Mouse (Mus musculus): Measurements from ENCODE around the gene Mapk8ip1. TPM values are rescaled to one million over a fixed set of nuclear protein-coding genes. Genes with fewer than 3 reads are reported as not detected.

Gene Mapk8ip1
- total and polyA plus RNA-seq, 2 experiments: 0.65 to 1.6 TPM

DNA sequence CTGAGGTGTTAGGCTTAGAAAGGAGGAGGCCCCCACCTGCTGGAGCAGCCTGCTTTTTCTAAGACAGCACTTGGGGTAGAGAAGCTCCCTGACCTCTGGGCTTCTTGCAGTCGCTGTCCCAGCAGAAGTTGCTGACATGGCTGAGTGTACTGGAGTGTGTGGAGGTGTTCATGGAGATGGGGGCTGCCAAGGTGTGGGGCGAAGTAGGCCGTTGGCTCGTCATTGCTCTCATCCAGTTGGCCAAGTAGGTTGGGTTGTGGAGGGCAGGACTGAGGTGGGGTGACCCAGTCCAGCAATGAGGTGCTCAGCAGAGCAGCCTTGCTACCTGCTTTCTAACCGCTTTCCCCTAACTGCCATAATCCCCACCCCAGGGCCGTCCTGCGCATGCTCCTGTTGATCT is 23.7 kb downstream of the Mapk8ip1 start:
- peaks cover 8% of the 10 kb centered on the region; the same call in 1 of the 2 replicates for H3K4me1 ChIP-seq (ENCODE audit: control insufficient read depth, insufficient read depth, low read length)
- no peak overlapping the region for H3K27ac ChIP-seq (replicated peaks; ENCODE audit: insufficient read depth, low read depth, low read length)
- no peak for TF ChIP-seq POLR2A (IDR thresholded peaks at IDR 0.05; ENCODE audit: extremely low read depth, insufficient read depth, low read length)
- no peak for TF ChIP-seq CTCF (IDR thresholded peaks at IDR 0.05; ENCODE audit: low read depth, low read length)
- H3K27me3 ChIP-seq (ENCODE audit: control insufficient read depth, insufficient read depth, low read length): no peaks in the 10 kb centered on the region
- no peak for DNase-seq (ENCODE audit: extremely low read depth, low read depth, low spot score)
- peaks cover 6% of the 10 kb centered on the region; the same call in 1 of the 2 replicates for H3K79me2 ChIP-seq (ENCODE audit: control insufficient read depth, insufficient read depth, low read length)
- no peak overlapping the region for H3K4me3 ChIP-seq (ENCODE audit: insufficient read depth, low read depth, low read length)
- H3K9ac ChIP-seq (ENCODE audit: low read depth, low read length): no peak overlapping the region
- peaks cover 25% of the 10 kb centered on the region for H3K36me3 ChIP-seq (ENCODE audit: control insufficient read depth, insufficient read depth, low read length)
- 85% methylated on average over 7 of the region's 7 CpGs for WGBS

DNA sequence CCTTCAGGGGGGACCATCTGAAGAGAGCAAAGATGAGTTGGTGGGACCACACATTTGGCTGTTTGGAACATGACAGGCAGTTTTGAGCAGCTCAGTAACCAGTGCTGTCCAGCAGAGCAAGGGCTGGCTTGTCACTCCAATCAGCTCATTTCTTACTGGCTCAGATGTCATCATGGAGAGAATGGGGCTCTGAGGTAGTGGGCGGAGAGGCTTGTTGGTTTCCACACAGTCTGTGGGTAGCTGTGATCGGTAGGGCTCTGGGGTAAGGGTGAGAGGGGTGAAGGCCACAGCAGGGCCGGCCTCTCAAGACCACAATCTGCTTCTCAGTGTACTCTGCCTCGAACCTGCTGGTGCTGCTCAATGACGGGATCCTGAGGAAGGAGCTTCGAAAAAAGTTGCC is 24.8 kb downstream of the Mapk8ip1 start:
- Histone ChIP-seq H3K36me3 (ENCODE audit: control insufficient read depth, insufficient read depth, low read length) (peaks cover 24% of the 10 kb centered on the region), H3K9ac (ENCODE audit: low read depth, low read length) (peak overlapping the region; percentile 87)
- peak; percentile 78 for DNase-seq (ENCODE audit: extremely low read depth, low read depth, low spot score)

DNA sequence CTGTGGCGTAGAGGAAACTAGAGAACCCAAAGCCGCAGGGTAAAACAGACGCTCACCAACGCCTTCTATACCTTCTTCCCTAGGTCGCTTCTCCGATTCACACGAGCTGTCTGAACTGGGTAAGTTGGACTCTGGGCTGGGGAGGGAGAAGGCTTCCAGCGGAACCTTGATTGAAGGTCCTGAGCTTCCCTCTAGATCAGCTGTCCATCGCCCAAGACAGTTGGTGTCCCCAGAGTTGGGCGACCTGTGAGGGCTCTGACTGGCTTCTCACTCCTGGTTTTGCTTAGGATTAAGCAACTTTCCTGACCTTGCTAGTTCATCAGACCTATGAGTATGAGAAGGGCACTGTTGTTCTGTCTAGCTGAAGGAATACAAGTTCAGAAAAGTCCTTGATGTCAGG is 25.3 kb downstream of the Mapk8ip1 start:
- no peaks in the 10 kb centered on the region for H3K27me3 ChIP-seq (ENCODE audit: control insufficient read depth, insufficient read depth, low read length)
- peak; percentile 52 for DNase-seq (ENCODE audit: extremely low read depth, low read depth, low spot score)

More for the DNA sequence above, 24.8 kb downstream of the Mapk8ip1 start:
- peaks cover 8% of the 10 kb centered on the region; the same call in 1 of the 2 replicates for H3K4me1 ChIP-seq (ENCODE audit: control insufficient read depth, insufficient read depth, low read length)
- 20% methylated on average over 6 of the region's 6 CpGs for WGBS
- peaks cover 6% of the 10 kb centered on the region; the same call in 1 of the 2 replicates for H3K79me2 ChIP-seq (ENCODE audit: control insufficient read depth, insufficient read depth, low read length)
- H3K4me3 ChIP-seq (ENCODE audit: insufficient read depth, low read depth, low read length): peak overlapping the region; percentile 94
- TF ChIP-seq POLR2A (IDR thresholded peaks at IDR 0.05; ENCODE audit: extremely low read depth, insufficient read depth, low read length) (no peak), CTCF (IDR thresholded peaks at IDR 0.05; ENCODE audit: low read depth, low read length) (no peak)
- H3K27me3 ChIP-seq (ENCODE audit: control insufficient read depth, insufficient read depth, low read length): no peaks in the 10 kb centered on the region
- peak overlapping the region; percentile 96 for H3K27ac ChIP-seq (replicated peaks; ENCODE audit: insufficient read depth, low read depth, low read length)

DNA sequence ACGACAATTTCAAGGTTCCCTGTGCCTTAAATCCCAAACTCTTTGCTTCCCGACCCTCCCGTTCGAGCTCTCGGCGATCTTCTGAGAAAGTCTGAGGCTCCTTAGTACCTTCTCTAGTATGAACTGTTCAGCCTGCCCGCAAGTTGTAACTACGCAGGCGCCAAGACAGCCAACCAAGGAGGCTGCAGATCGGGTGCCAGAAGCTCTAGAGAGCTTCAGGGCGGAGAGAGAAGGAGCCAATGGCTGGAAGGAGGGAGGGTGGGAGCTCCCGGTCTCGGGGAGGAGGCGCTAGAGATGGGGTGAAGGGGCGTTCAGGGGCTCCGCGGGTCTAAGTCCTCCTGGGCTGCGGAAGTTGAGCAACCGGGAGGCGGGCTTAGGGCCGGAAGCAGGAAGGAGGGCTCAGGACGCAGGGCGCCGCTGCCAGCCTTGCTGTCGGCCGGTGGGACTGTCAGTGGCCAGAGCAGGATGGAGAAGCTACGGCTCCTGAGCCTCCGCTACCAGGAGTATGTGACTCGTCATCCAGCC is 25.9 kb downstream of the Mapk8ip1 start:
- Histone ChIP-seq H3K79me2 (ENCODE audit: control insufficient read depth, insufficient read depth, low read length) (peaks cover 6% of the 10 kb centered on the region; the same call in 1 of the 2 replicates), H3K27me3 (ENCODE audit: control insufficient read depth, insufficient read depth, low read length) (no peaks in the 10 kb centered on the region), H3K4me3 (ENCODE audit: insufficient read depth, low read depth, low read length) (peak overlapping the region; percentile 94), H3K27ac (replicated peaks; ENCODE audit: insufficient read depth, low read depth, low read length) (peak overlapping the region; percentile 96), H3K36me3 (ENCODE audit: control insufficient read depth, insufficient read depth, low read length) (peaks cover 18% of the 10 kb centered on the region), H3K9ac (ENCODE audit: low read depth, low read length) (peak overlapping the region; percentile 87), H3K4me1 (ENCODE audit: control insufficient read depth, insufficient read depth, low read length) (peaks cover 8% of the 10 kb centered on the region; the same call in 1 of the 2 replicates)
- under 1% methylated on average over 29 of the region's 29 CpGs for WGBS
- TF ChIP-seq POLR2A (IDR thresholded peaks at IDR 0.05; ENCODE audit: extremely low read depth, insufficient read depth, low read length) (peak; percentile 70; the same call in 1 of the 2 replicates), CTCF (IDR thresholded peaks at IDR 0.05; ENCODE audit: low read depth, low read length) (no peak)
- DNase-seq (ENCODE audit: extremely low read depth, low read depth, low spot score): peak; percentile 98

More for the DNA sequence above, 25.3 kb downstream of the Mapk8ip1 start:
- peak overlapping the region; percentile 94 for H3K4me3 ChIP-seq (ENCODE audit: insufficient read depth, low read depth, low read length)
- H3K36me3 ChIP-seq (ENCODE audit: control insufficient read depth, insufficient read depth, low read length): peaks cover 21% of the 10 kb centered on the region
- H3K4me1 ChIP-seq (ENCODE audit: control insufficient read depth, insufficient read depth, low read length): peaks cover 8% of the 10 kb centered on the region; the same call in 1 of the 2 replicates
- WGBS: 1% methylated on average over 10 of the region's 10 CpGs
- H3K27ac ChIP-seq (replicated peaks; ENCODE audit: insufficient read depth, low read depth, low read length): peak overlapping the region; percentile 96
- no peak for TF ChIP-seq POLR2A (IDR thresholded peaks at IDR 0.05; ENCODE audit: extremely low read depth, insufficient read depth, low read length)
- TF ChIP-seq CTCF (IDR thresholded peaks at IDR 0.05; ENCODE audit: low read depth, low read length): no peak
- H3K9ac ChIP-seq (ENCODE audit: low read depth, low read length): peak overlapping the region; percentile 87
- peaks cover 6% of the 10 kb centered on the region; the same call in 1 of the 2 replicates for H3K79me2 ChIP-seq (ENCODE audit: control insufficient read depth, insufficient read depth, low read length)

DNA sequence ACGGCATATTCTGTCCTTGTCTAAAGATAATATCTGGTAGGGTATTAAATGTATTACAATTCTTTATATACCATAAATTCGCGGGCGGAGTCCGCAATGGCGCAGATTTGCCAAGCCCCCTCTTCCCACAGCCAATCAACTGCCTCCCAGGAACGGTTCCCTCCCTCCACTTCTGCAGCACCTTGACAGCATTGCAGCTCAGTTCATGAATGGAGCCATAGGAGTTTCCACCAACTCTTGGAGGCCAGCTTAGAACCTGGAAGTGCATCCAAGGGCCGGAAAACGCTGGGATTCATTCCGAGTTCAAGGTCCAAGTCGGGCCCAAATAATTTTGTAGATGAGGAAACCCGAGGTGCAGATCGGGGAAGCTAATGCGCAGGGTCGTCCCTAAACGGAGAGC is 26.5 kb downstream of the Mapk8ip1 start, which contains the start of the genes Pex16 and Large2:
TSS of gene Pex16 (plus strand) at position 163 of the 400 bp plus-strand sequence.
TSS of gene Large2 (minus strand) at position 356 of the 400 bp plus-strand sequence.
- H3K79me2 ChIP-seq (ENCODE audit: control insufficient read depth, insufficient read depth, low read length): peaks cover 6% of the 10 kb centered on the region; the same call in 1 of the 2 replicates
- peak within 1 kb of the TSS; percentile 96 for H3K27ac ChIP-seq (replicated peaks; ENCODE audit: insufficient read depth, low read depth, low read length)
- peak; percentile 76 for DNase-seq (ENCODE audit: extremely low read depth, low read depth, low spot score)
- TF ChIP-seq POLR2A (IDR thresholded peaks at IDR 0.05; ENCODE audit: extremely low read depth, insufficient read depth, low read length) (no peak), CTCF (IDR thresholded peaks at IDR 0.05; ENCODE audit: low read depth, low read length) (no peak)
- peak within 1 kb of the TSS; percentile 94 for H3K4me3 ChIP-seq (ENCODE audit: insufficient read depth, low read depth, low read length)
- no peaks in the 10 kb centered on the region for H3K27me3 ChIP-seq (ENCODE audit: control insufficient read depth, insufficient read depth, low read length)
- peak within 1 kb of the TSS; percentile 87 for H3K9ac ChIP-seq (ENCODE audit: low read depth, low read length)
- H3K36me3 ChIP-seq (ENCODE audit: control insufficient read depth, insufficient read depth, low read length): peaks cover 18% of the 10 kb centered on the region
- peaks cover 8% of the 10 kb centered on the region; the same call in 1 of the 2 replicates for H3K4me1 ChIP-seq (ENCODE audit: control insufficient read depth, insufficient read depth, low read length)
- 5% methylated on average over 16 of the region's 16 CpGs for WGBS

DNA sequence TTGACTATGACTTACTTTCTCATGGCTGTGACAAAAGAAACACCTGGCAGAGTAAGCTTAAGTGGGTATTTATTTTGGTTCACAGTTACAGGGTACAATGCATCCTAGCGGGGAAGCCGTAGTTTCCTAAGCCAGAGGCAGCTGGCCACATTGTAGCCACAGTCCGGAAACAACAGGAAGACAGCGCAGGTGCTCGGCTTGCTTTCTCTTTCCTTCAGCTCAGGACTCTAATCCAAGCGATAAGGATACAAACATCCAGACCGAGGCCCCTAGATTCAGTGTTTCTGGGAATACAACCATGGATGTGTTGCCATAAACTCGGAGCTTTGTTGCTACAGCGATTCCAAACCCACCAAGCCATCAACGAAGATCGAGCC is 27.6 kb downstream of the Mapk8ip1 start:
- Histone ChIP-seq H3K4me3 (ENCODE audit: insufficient read depth, low read depth, low read length) (no peak overlapping the region), H3K36me3 (ENCODE audit: control insufficient read depth, insufficient read depth, low read length) (peaks cover 7% of the 10 kb centered on the region), H3K27me3 (ENCODE audit: control insufficient read depth, insufficient read depth, low read length) (no peaks in the 10 kb centered on the region)

More for the DNA sequence above, 27.6 kb downstream of the Mapk8ip1 start:
- no peak for DNase-seq (ENCODE audit: extremely low read depth, low read depth, low spot score)
- TF ChIP-seq CTCF (IDR thresholded peaks at IDR 0.05; ENCODE audit: low read depth, low read length) (no peak), POLR2A (IDR thresholded peaks at IDR 0.05; ENCODE audit: extremely low read depth, insufficient read depth, low read length) (no peak)
- peaks cover 8% of the 10 kb centered on the region; the same call in 1 of the 2 replicates for H3K4me1 ChIP-seq (ENCODE audit: control insufficient read depth, insufficient read depth, low read length)
- WGBS: 89% methylated on average over 11 of the region's 11 CpGs
- no peak overlapping the region for H3K9ac ChIP-seq (ENCODE audit: low read depth, low read length)
- peaks cover 6% of the 10 kb centered on the region; the same call in 1 of the 2 replicates for H3K79me2 ChIP-seq (ENCODE audit: control insufficient read depth, insufficient read depth, low read length)
- no peak overlapping the region for H3K27ac ChIP-seq (replicated peaks; ENCODE audit: insufficient read depth, low read depth, low read length)
